Mouse (Mus musculus) gastrocnemius, postnatal 10 days (tissue): ENCODE data around the gene Krtap3-3. TPM values are rescaled to one million over a fixed set of nuclear protein-coding genes. Genes with fewer than 3 reads are reported as not detected.

ENCODE experiments used
- total RNA-seq, 2 experiments: library from RNA; stranded (reverse); gene quantifications; 2 replicates each; pipeline ENCODE4 v1.2.3; 2021

Gene Krtap3-3
- total RNA-seq, 2 experiments from 2014 or later: not detected

Other genes with a start within 250 kb of the Krtap3-3 start
- gene Krt25, start 227.9 kb downstream of the Krtap3-3 start, total RNA-seq: under 1 TPM in 1 of 2 experiments, not detected in 1; 0.14 TPM
- gene Krt26, start 212.9 kb downstream of the Krtap3-3 start, total RNA-seq: not detected
- not detected for gene Krt27, start 199.8 kb downstream of the Krtap3-3 start, total RNA-seq
- under 1 TPM in 1 of 2 experiments, not detected in 1; 0.16 TPM for gene Krt28, start 176.0 kb downstream of the Krtap3-3 start, total RNA-seq
- gene Krt10, start 161.5 kb downstream of the Krtap3-3 start, total RNA-seq: 1 to 10 TPM; 5.6 to 6.6 TPM
- gene Krt12, start 128.6 kb downstream of the Krtap3-3 start, total RNA-seq: not detected
- under 1 TPM in 1 of 2 experiments, not detected in 1; 0.12 TPM for gene Krt20, start 112.7 kb downstream of the Krtap3-3 start, total RNA-seq
- gene Krt23, start 57.7 kb downstream of the Krtap3-3 start, total RNA-seq: under 1 TPM in 1 of 2 experiments, not detected in 1; 0.16 TPM
- not detected for gene Krt39, start 29.5 kb downstream of the Krtap3-3 start, total RNA-seq
- gene Krt40, start 7.7 kb downstream of the Krtap3-3 start, total RNA-seq: not detected
- gene Krtap3-2, start 6.0 kb upstream of the Krtap3-3 start, total RNA-seq: not detected
- gene Gm11939, start 8.6 kb upstream of the Krtap3-3 start, total RNA-seq: not detected
- not detected for gene Krtap3-1, start 15.8 kb upstream of the Krtap3-3 start, total RNA-seq
- gene Krtap1-5, start 30.2 kb upstream of the Krtap3-3 start, total RNA-seq: not detected
- gene Krtap1-4, start 32.8 kb upstream of the Krtap3-3 start, total RNA-seq: not detected
- gene Krtap1-3, start 40.5 kb upstream of the Krtap3-3 start, total RNA-seq: not detected
- not detected for gene Krtap9-3, start 47.2 kb upstream of the Krtap3-3 start, total RNA-seq
- not detected for gene Gm11938, start 52.4 kb upstream of the Krtap3-3 start, total RNA-seq
- gene Gm11937, start 59.3 kb upstream of the Krtap3-3 start, total RNA-seq: not detected
- not detected for gene Krtap2-4, start 64.0 kb upstream of the Krtap3-3 start, total RNA-seq
- gene Gm11562, start 69.6 kb upstream of the Krtap3-3 start, total RNA-seq: not detected
- not detected for gene Krtap4-1, start 77.4 kb upstream of the Krtap3-3 start, total RNA-seq
- gene Krtap4-2, start 84.2 kb upstream of the Krtap3-3 start, total RNA-seq: not detected
- gene Krtap4-7, start 93.2 kb upstream of the Krtap3-3 start, total RNA-seq: not detected
- not detected for gene Gm11555, start 99.4 kb upstream of the Krtap3-3 start, total RNA-seq
- gene Gm11563, start 108.1 kb upstream of the Krtap3-3 start, total RNA-seq: not detected
- gene Krtap4-6, start 115.1 kb upstream of the Krtap3-3 start, total RNA-seq: not detected
- gene Gm14190, start 139.9 kb upstream of the Krtap3-3 start, total RNA-seq: not detected
- gene Gm14180, start 183.4 kb upstream of the Krtap3-3 start, total RNA-seq: not detected
- not detected for gene Gm11595, start 222.0 kb upstream of the Krtap3-3 start, total RNA-seq
- not detected for gene Krtap4-8, start 229.8 kb upstream of the Krtap3-3 start, total RNA-seq
- gene Krtap4-9, start 234.3 kb upstream of the Krtap3-3 start, total RNA-seq: under 1 TPM in 1 of 2 experiments, not detected in 1; 0.23 TPM
- not detected for gene Gm11596, start 242.6 kb upstream of the Krtap3-3 start, total RNA-seq
- gene Gm11569, start 248.1 kb upstream of the Krtap3-3 start, total RNA-seq: not detected